Mouse (Mus musculus) large intestine, adult 2 months (tissue): ENCODE data around the gene Jagn1. TPM values are rescaled to one million over a fixed set of nuclear protein-coding genes. Genes with fewer than 3 reads are reported as not detected.

Experiments
- polyA plus RNA-seq: library from polyadenylated mRNA; depleted of rRNA; stranded (reverse); fragments of >200 nt; gene quantifications from 2 replicates; pipeline ENCODE4 v1.2.3, GENCODE M21; 2012; rRNA removed

The Jagn1 gene
- polyA plus RNA-seq, 1 experiment: 72.0 TPM

Other genes with a start within 250 kb of the Jagn1 start
- gene Lhfpl4, start 247.2 kb upstream of the Jagn1 start, polyA plus RNA-seq: 0.26 and 0.46 TPM in 2 replicates
- gene Mtmr14, start 204.7 kb upstream of the Jagn1 start, polyA plus RNA-seq: 40.6 and 46.3 TPM in 2 replicates
- gene Cpne9, start 160.3 kb upstream of the Jagn1 start, polyA plus RNA-seq: 0.10 TPM in 1 of 2 replicates, not detected in the other
- 14.5 and 20.5 TPM in 2 replicates for gene Brpf1, start 135.4 kb upstream of the Jagn1 start, polyA plus RNA-seq
- gene Ogg1, start 115.6 kb upstream of the Jagn1 start, polyA plus RNA-seq: 16.9 and 18.1 TPM in 2 replicates
- gene Camk1, start 98.6 kb upstream of the Jagn1 start, polyA plus RNA-seq: 19.6 and 20.4 TPM in 2 replicates
- gene Tada3, start 64.7 kb upstream of the Jagn1 start, polyA plus RNA-seq: 19.8 and 21.2 TPM in 2 replicates
- 131 and 134 TPM in 2 replicates for gene Arpc4, start 64.5 kb upstream of the Jagn1 start, polyA plus RNA-seq
- 13.5 and 15.6 TPM in 2 replicates for gene Ttll3, start 53.3 kb upstream of the Jagn1 start, polyA plus RNA-seq
- 48.7 and 58.6 TPM in 2 replicates for gene Rpusd3, start 23.2 kb upstream of the Jagn1 start, polyA plus RNA-seq
- gene Cidec, start 6.8 kb upstream of the Jagn1 start, polyA plus RNA-seq: 49.1 and 148 TPM in 2 replicates
- 4.8 and 7.5 TPM in 2 replicates for gene Il17re, start 15.9 kb downstream of the Jagn1 start, polyA plus RNA-seq
- 341 and 416 TPM in 2 replicates for gene Il17rc, start 28.9 kb downstream of the Jagn1 start, polyA plus RNA-seq
- 11.9 and 12.3 TPM in 2 replicates for gene Creld1, start 40.7 kb downstream of the Jagn1 start, polyA plus RNA-seq
- gene Prrt3, start 59.4 kb downstream of the Jagn1 start, polyA plus RNA-seq: 0.01 TPM in 1 of 2 replicates, not detected in the other
- gene Emc3, start 89.1 kb downstream of the Jagn1 start, polyA plus RNA-seq: 37.7 and 46.5 TPM in 2 replicates
- 2.2 and 4.2 TPM in 2 replicates for gene Fancd2, start 89.1 kb downstream of the Jagn1 start, polyA plus RNA-seq
- gene Fancd2os, start 158.1 kb downstream of the Jagn1 start, polyA plus RNA-seq: not detected in 2 replicates
- gene Brk1, start 162.2 kb downstream of the Jagn1 start, polyA plus RNA-seq: 138 and 168 TPM in 2 replicates
- 14.7 and 14.9 TPM in 2 replicates for gene Vhl, start 181.4 kb downstream of the Jagn1 start, polyA plus RNA-seq
- gene Irak2, start 195.9 kb downstream of the Jagn1 start, polyA plus RNA-seq: 39.6 and 85.3 TPM in 2 replicates